Mouse (Mus musculus) kidney, embryonic 15.5 days (tissue): ENCODE data around the gene Gm49342. TPM values are rescaled to one million over a fixed set of nuclear protein-coding genes. Genes with fewer than 3 reads are reported as not detected.
"Not testable (repeated sequence)": the region's sequence is repeated elsewhere in the genome, so short reads cannot be mapped to it uniquely, and the experiment has no call there.

Experiments
- ATAC-seq: fragments of 200-750 bp; cut with Nextera tagmentation; replicated peaks from 2 replicates; pipeline ENCODE4 v1.8.0; 2017; ENCODE audit warnings: moderate TSS enrichment; ENCODE audit not compliant: low FRiP score
- H3K27ac ChIP-seq: fragments of 300-500 bp; sonication (generic); 2 replicates; pipeline ENCODE4 v1.5.1; 2015; ENCODE audit warnings: mild to moderate bottlenecking, inconsistent platforms
- H3K27me3 ChIP-seq: fragments of 300-500 bp; sonication (generic); 2 replicates; pipeline ENCODE4 v1.6.1; 2015; ENCODE audit warnings: inconsistent platforms
- H3K36me3 ChIP-seq: fragments of 300-500 bp; sonication (generic); 2 replicates; pipeline ENCODE4 v1.6.1; 2015; ENCODE audit warnings: inconsistent platforms
- H3K4me1 ChIP-seq: fragments of 300-500 bp; sonication (generic); 2 replicates; pipeline ENCODE4 v1.6.1; 2015; ENCODE audit warnings: inconsistent platforms
- H3K4me2 ChIP-seq: fragments of 300-500 bp; sonication (generic); 2 replicates; pipeline ENCODE4 v1.6.1; 2015; ENCODE audit warnings: moderate library complexity, mild to moderate bottlenecking, inconsistent platforms
- H3K4me3 ChIP-seq: fragments of 300-500 bp; sonication (generic); replicated peaks from 2 replicates; pipeline ENCODE4 v1.5.1; 2015; ENCODE audit warnings: mild to moderate bottlenecking, inconsistent platforms
- H3K9ac ChIP-seq: fragments of 300-500 bp; sonication (generic); 2 replicates; pipeline ENCODE4 v1.6.1; 2015; ENCODE audit warnings: mild to moderate bottlenecking, inconsistent platforms
- H3K9me3 ChIP-seq: fragments of 300-500 bp; sonication (generic); replicated peaks from 2 replicates; pipeline ENCODE4 v1.6.1; 2016; ENCODE audit warnings: inconsistent platforms
- WGBS: fragments of 180-500 bp; shearing (Covaris S2); methylation state at CpG from one replicate; pipeline ENCODE4 v1.1.7; 2015; ENCODE audit warnings: mixed read lengths; 5-methylcytosine and 5-hydroxymethylcytosine counted together
- polyA plus RNA-seq: library from polyadenylated mRNA; unstranded; fragments of >200 nt; fragmentation: Nextera tagmentation; extraction: Ambion mirVana; gene quantifications from 2 replicates; pipeline ENCODE4 v1.2.1, GENCODE M21; 2015

The Gm49342 gene
- polyA plus RNA-seq, 1 experiment from 2014 or later, result not detected

DNA sequence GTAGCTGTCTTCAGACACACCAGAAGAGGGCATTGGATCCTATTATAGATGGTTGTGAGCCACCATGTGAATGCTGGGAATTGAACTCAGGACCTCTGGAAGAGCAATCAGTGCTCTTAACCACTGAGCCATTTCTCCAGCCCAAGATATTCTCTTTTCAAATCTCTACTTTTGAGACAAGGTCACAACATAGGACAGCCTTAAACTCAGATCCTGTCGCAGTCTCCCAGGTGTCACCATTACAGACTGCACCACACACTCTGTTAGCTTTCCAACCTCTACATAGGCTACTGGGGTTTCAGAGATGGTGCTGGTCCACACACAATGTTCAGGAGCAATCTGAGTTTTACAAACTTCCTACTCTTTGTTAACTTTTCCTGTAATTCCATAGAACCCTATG is 20.9 kb upstream of the Gm49342 start:
- Histone ChIP-seq H3K4me3 (peak overlapping the region; percentile 83), H3K4me2 (peak overlapping the region; percentile 73), H3K4me1 (peaks cover 25% of the 10 kb centered on the region), H3K36me3 (peaks cover 48% of the 10 kb centered on the region), H3K9ac (peak overlapping the region; percentile 78; the same call in 1 of the 2 replicates), H3K27ac (0 out of 2 replicates have a peak overlapping the region, but pooled peaks have one; percentile 96)
- WGBS, result 70% methylated on average over 1 of the region's 1 CpGs
- H3K9me3 ChIP-seq, ATAC-seq, H3K27me3 ChIP-seq: not testable (repeated sequence)

DNA sequence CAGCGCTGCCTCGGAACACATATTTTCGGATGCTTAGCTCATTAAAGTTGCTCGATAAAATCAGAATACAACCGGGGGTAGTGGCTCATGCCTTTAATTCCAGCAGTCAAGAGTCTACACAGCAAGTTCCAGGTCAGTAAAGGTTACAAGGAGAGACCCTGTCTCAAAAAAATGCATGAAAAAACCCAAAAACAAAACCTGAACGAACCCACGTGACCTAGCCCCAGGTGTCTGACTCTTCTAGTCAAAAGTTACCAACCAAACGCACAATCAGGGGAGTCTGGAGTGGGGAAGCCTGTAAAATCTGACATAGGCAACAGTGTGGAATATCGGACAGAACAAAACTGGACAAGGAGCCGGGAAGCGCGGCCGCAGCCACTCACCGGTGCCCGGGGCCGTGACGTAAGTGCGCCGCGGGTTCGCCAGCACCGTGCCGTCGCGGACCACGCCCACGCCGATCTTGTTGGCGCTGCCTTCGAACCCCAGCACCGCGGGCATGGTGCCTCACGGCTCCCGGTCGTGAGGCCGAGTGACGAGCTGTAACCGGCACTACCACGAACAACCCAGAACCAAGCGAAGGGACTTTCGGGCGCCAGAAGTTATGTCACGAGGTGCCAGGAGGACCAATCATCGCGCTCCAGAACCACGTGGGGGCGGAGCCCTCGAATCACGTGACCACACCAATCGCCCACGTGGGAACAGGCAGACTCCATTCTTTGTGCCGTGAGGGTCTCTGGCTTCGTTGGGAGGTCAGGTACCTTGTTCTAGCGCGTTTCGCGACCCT is 19.8 kb upstream of the Gm49342 start, which contains the start of the genes Osgep and Apex1:
Gene Osgep, minus strand, starts transcription at position 613 of the 784 bp plus-strand sequence.
Gene Apex1, plus strand, starts transcription at position 688 of the 784 bp plus-strand sequence.
- H3K36me3 ChIP-seq, result peaks cover 49% of the 10 kb centered on the region
- peak within 1 kb of the TSS; percentile 96 for H3K27ac ChIP-seq
- peak; percentile 96 for ATAC-seq
- no peaks in the 10 kb centered on the region for H3K27me3 ChIP-seq
- H3K4me3 ChIP-seq, result peak within 1 kb of the TSS; percentile 83
- no peaks in the 10 kb centered on the region for H3K9me3 ChIP-seq
- H3K4me1 ChIP-seq, result peaks cover 32% of the 10 kb centered on the region
- under 1% methylated on average over 57 of the region's 57 CpGs for WGBS
- H3K4me2 ChIP-seq, result peak within 1 kb of the TSS; percentile 73
- peak within 1 kb of the TSS; percentile 78 for H3K9ac ChIP-seq

DNA sequence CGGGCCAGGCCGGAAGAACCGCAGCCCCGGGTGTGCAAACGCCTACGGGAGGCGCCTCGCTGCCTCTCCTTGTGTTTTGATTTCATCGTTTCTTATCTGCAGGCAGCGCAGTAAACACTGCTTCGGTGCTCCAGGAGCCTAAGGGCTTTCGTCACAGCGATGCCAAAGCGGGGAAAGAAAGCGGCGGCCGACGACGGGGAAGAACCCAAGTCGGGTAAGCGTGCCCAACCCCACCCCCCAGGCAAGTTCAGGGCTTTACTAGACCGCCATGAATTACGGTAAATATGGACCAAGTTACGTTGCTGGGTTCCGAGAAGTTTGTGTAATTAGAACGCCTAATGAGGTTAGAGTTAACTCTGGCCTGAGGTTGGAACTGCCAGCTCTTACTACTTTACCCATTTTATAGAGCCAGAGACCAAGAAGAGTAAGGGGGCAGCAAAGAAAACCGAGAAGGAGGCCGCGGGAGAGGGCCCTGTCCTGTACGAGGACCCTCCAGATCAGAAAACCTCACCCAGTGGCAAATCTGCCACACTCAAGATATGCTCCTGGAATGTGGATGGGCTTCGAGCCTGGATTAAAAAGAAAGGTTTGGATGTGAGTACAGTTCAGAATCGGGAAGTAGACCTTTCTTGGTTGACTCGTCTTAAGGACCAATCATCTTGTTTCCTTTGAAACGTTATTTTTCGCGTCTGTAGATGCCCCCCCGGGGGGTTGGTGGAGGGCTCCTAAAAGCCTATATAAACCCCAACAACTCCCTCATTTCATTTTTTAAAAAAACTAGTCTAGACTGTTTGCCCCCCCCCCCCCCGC is 19.0 kb upstream of the Gm49342 start:
- Histone ChIP-seq H3K4me3 (peak overlapping the region; percentile 83), H3K9me3 (no peaks in the 10 kb centered on the region), H3K4me2 (peak overlapping the region; percentile 73), H3K9ac (peak overlapping the region; percentile 78), H3K4me1 (peaks cover 40% of the 10 kb centered on the region), H3K27me3 (no peaks in the 10 kb centered on the region), H3K36me3 (peaks cover 40% of the 10 kb centered on the region), H3K27ac (peak overlapping the region; percentile 96)
- 2% methylated on average over 38 of the region's 38 CpGs for WGBS
- peak; percentile 27; the same call in 1 of the 2 replicates for ATAC-seq

DNA sequence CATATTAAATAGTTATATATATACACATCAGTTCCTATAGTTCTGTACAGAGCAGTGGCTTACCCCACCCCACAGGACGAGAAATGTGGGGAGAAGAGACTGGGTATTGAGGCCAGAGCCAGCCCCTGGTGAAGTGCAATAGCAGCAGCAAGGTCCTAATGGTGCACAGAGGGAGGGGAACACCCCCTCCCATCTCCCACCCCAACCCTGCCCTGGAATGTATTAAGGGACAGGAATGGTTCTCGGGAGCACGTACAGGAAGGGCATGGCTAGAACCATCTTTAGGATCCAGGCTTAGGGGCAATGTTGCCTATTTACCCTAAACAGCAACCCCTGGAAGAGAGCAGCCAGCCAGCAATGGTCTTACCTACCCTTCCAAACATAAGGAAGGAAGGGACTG is 17.0 kb upstream of the Gm49342 start:
- no peaks in the 10 kb centered on the region for H3K27me3 ChIP-seq
- H3K4me3 ChIP-seq, result 0 out of 2 replicates have a peak overlapping the region, but pooled peaks have one; percentile 3
- WGBS, result 81% methylated on average over 3 of the region's 3 CpGs
- no peak overlapping the region for H3K27ac ChIP-seq
- H3K9me3 ChIP-seq, result no peaks in the 10 kb centered on the region
- H3K36me3 ChIP-seq, result peaks cover 35% of the 10 kb centered on the region
- no peak overlapping the region for H3K9ac ChIP-seq
- no peak overlapping the region for H3K4me2 ChIP-seq
- peaks cover 45% of the 10 kb centered on the region for H3K4me1 ChIP-seq
- ATAC-seq, result no peak

DNA sequence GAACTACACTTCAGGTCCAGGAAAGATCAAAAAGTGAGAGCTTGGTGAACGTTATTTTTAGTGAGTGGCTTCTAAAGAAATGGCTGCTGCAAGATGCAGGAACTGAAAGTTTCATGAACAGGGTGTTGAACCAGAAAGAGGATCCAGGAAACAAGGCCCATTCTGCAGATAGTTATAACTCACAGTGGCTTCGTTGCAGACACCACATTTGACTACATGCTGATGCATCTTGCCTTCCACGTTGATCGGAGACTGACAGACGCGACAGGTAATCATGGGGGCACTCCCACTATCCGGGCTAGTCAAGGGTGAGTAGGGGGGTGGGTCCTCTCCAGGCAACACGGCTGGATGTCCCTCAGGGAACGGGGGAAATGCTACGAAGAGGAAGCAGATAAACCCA is 14.4 kb upstream of the Gm49342 start:
- Histone ChIP-seq H3K4me3 (peak overlapping the region; percentile 100), H3K4me1 (peaks cover 39% of the 10 kb centered on the region), H3K36me3 (peaks cover 35% of the 10 kb centered on the region), H3K9ac (peak overlapping the region; percentile 99), H3K27ac (peak overlapping the region; percentile 87), H3K27me3 (no peaks in the 10 kb centered on the region), H3K9me3 (no peaks in the 10 kb centered on the region), H3K4me2 (peak overlapping the region; percentile 84)
- no peak for ATAC-seq
- 10% methylated on average over 10 of the region's 10 CpGs for WGBS

DNA sequence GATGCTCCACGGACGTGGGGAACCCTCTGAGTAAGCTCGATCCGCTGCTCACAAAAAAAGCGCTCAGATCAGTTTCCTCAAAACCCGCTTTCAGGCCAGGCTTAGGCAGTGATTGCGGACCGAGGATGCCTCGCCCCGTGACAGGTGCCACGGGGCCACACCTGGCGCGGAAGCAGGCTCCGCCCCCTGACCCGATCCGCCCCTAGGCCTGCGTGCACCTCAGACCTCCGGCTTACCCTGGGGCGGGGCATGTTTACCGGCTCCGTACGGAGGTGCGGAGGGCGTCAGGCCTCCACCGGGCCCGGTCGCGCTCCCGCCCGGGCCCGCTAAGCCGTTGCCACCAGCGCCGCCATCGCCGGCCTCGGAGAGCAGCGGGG is 14.0 kb upstream of the Gm49342 start:
- ATAC-seq, result peak; percentile 52
- Histone ChIP-seq H3K36me3 (peaks cover 35% of the 10 kb centered on the region), H3K9me3 (no peaks in the 10 kb centered on the region), H3K27ac (peak overlapping the region; percentile 87), H3K4me2 (peak overlapping the region; percentile 84), H3K9ac (peak overlapping the region; percentile 99), H3K4me1 (peaks cover 39% of the 10 kb centered on the region), H3K4me3 (peak overlapping the region; percentile 100), H3K27me3 (no peaks in the 10 kb centered on the region)
- under 1% methylated on average over 31 of the region's 38 CpGs for WGBS

DNA sequence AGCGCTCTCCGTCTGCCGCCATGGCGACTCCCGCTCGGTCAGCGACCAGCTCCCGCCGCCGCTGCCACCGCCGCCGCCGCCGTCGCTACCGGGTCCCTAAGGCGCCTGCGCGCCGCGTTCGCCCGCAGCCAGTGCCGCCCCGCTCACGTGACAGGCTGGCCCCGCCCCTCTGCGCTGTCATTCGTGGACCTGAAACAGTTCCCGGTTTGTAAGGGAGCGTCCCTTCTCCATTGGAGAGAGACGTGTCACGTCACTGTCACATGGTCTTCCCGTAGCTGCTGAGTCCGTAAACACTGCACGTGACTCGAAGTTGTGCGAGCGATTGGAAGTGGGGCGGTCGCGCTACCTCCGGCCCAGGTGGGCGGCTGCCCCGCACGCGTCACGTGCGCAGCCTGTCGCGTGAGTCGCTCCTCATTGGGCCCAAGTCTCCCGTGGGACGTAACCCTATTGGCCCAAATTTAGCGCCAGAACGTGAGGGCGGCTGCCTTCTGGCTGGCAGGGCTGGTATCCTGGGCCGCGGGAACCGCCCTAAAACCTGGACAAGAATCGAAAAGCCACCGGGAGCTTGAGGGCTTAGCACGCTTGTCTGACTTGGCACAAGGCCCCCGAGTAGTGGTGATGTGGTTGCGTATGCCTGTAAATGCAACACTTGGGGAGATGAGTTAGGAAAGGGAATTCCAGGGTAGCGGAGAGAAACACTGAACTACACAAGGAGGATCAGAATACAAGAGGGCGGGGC is 13.4 kb upstream of the Gm49342 start, which contains the start of the genes Pip4p1 and Pnp:
Gene Pip4p1, minus strand, starts transcription at position 103 of the 739 bp plus-strand sequence.
Gene Pnp, plus strand, starts transcription at position 329 of the 739 bp plus-strand sequence.
- Histone ChIP-seq H3K27me3 (no peaks in the 10 kb centered on the region), H3K4me2 (peak within 1 kb of the TSS; percentile 84), H3K4me1 (peaks cover 34% of the 10 kb centered on the region), H3K9ac (peak within 1 kb of the TSS; percentile 99), H3K9me3 (no peaks in the 10 kb centered on the region), H3K27ac (peak within 1 kb of the TSS; percentile 95), H3K36me3 (peaks cover 34% of the 10 kb centered on the region), H3K4me3 (peak within 1 kb of the TSS; percentile 100)
- under 1% methylated on average over 67 of the region's 68 CpGs for WGBS
- peak; percentile 100 for ATAC-seq

DNA sequence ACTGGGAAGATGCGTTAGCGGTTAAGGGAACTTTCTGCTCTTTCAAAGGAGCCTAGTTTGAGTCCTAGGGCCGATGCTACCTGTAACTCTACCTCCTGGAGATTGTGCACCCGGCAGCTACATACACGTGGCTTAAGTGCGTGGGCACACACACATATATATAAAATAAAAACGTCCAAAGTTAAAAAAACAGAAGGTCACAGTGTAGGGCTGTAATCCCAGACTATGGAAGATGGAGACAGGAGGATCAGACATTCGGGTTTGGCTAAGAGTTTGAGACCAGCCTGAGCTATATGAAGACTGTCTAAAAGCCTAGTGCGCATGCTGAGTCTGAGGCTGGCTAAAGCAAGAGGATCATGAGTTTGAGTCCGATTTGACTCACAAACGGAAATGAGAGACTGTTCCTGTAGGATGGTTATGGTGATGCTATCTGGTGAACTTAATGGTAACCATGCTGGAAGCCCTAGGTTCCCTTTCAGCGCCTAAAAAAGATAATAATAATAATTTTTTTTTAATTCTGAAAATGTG is 12.8 kb upstream of the Gm49342 start:
- no peaks in the 10 kb centered on the region for H3K9me3 ChIP-seq
- peak overlapping the region; percentile 62 for H3K9ac ChIP-seq
- ATAC-seq, result no peak
- H3K4me3 ChIP-seq, result peak overlapping the region; percentile 100
- WGBS, result 14% methylated on average over 12 of the region's 12 CpGs
- H3K27ac ChIP-seq, result peak overlapping the region; percentile 95
- H3K27me3 ChIP-seq, result no peaks in the 10 kb centered on the region
- H3K4me1 ChIP-seq, result peaks cover 29% of the 10 kb centered on the region
- peak overlapping the region; percentile 84 for H3K4me2 ChIP-seq
- peaks cover 27% of the 10 kb centered on the region for H3K36me3 ChIP-seq

DNA sequence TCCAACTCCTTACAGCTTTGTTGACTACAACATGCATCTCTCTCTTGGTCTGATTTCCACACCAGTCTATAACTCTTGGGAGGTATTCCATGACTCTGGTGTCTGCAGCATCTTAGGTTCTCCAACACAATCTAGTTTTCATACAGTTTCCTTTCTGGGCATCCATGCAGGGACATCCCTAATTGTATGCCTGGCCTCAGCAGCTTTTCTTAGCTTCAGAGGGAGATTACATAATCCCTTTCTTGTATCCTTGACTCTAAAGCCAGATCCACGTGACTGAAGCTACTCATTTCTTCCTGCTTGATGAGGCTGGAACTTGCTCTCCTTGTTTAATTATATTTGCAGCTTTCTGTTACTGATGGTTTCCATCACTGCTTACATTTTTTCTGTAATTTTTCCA is 7.7 kb upstream of the Gm49342 start:
- Histone ChIP-seq H3K4me2 (no peak overlapping the region), H3K36me3 (no peaks in the 10 kb centered on the region), H3K27ac (no peak overlapping the region), H3K9me3 (no peaks in the 10 kb centered on the region), H3K27me3 (no peaks in the 10 kb centered on the region; the same call in 1 of the 2 replicates), H3K4me1 (peaks cover 2% of the 10 kb centered on the region), H3K9ac (no peak overlapping the region), H3K4me3 (no peak overlapping the region)
- 68% methylated on average over 1 of the region's 1 CpGs for WGBS
- ATAC-seq, result no peak

DNA sequence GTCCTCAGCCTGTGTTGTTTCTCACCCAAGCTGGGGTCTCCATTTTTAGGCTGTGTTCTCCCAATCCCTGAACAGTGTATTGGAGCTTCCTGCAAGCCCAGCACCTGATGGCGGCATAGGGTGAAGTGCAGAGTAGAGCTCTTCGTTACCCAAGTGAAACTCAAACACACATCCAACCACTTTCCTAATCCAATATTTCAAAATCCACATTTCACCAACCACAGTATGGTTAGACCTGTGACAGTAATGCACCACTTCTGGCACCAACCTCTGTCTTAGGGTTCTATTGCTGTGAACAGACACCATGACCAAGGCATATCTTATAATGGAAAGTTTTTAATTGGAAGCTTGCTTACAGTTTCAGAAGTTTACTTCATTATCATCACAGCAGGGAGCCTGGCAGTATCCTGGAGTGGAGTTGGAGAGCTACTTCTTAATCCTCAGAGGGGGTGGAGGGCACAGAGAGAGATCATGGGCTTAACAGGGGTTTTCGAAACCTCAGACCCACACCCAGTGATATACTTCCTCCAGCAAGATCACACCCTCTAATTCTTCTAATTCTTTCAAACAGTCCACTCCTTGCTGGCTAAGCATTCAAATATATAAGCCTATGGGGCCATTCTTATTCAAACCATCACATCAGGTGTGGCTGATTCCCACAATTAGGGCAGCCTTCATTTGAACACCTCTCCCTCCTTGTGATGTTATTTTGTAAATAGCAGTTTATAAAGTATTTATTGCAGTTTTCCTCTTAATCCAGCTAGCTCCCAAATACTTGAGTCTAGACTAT is 6.0 kb upstream of the Gm49342 start:
- Histone ChIP-seq H3K27me3 (no peaks in the 10 kb centered on the region; the same call in 1 of the 2 replicates), H3K4me2 (no peak overlapping the region), H3K9me3 (no peaks in the 10 kb centered on the region), H3K4me3 (no peak overlapping the region), H3K9ac (no peak overlapping the region), H3K36me3 (no peaks in the 10 kb centered on the region), H3K27ac (no peak overlapping the region), H3K4me1 (no peaks in the 10 kb centered on the region)
- WGBS, result 97% methylated on average over 3 of the region's 3 CpGs
- no peak for ATAC-seq
